Mouse (Mus musculus): Measurements from ENCODE around the gene Arhgap28. TPM values are rescaled to one million over a fixed set of nuclear protein-coding genes. Genes with fewer than 3 reads are reported as not detected.

The Arhgap28 gene
- polyA plus RNA-seq, 1 experiment from 2014 or later, result 5.0 TPM

- Histone ChIP-seq H3K4me3 (ENCODE audit: low read depth, low read length) (no peak overlapping the region), H3K4me2 (ENCODE audit: low read length) (no peak overlapping the region), H3K27me3 (ENCODE audit: control insufficient read depth, insufficient read depth, low read depth, low read length) (no peaks in the 10 kb centered on the region), H3K9ac (ENCODE audit: low read depth, low read length) (no peak overlapping the region), H3K9me3 (replicated peaks; ENCODE audit: control insufficient read depth, low read length, poor library complexity, severe bottlenecking) (no peaks in the 10 kb centered on the region), H3K36me3 (ENCODE audit: control insufficient read depth, insufficient read depth, low read length) (no peaks in the 10 kb centered on the region), H3K4me1 (ENCODE audit: control insufficient read depth, insufficient read depth, low read length) (no peaks in the 10 kb centered on the region), H3K27ac (ENCODE audit: low read length) (no peak overlapping the region)
- WGBS, result 51% methylated on average over 3 of the region's 3 CpGs
- ATAC-seq, result no peak
These were observed 13.2 kb upstream of the Arhgap28 start for GRCm38 (mm10) chr17:68017095-68017494.

DNA sequence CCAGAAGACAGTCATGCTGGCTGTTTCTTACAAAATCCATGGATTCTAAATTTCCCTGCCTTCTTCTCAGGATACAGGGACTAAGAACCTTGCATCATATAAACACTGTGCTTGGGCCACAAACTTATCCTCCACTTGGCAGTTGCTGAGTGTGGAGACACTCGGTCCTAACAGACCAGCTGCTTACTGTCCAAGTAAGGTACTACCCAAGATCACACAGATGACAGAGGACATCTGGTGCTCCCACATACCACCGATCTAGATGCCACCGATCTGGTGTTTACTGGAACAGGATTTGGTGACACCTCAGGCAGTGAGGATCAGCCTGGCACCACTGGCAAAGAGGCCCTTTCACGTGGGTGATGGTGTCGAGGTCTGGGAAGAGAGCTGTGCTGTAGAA, 7.7 kb upstream of the Arhgap28 start:
- no peak overlapping the region for H3K9ac ChIP-seq (ENCODE audit: low read depth, low read length)
- WGBS, result 91% methylated on average over 5 of the region's 5 CpGs
- no peak overlapping the region for H3K4me3 ChIP-seq (ENCODE audit: low read depth, low read length)
- H3K27me3 ChIP-seq (ENCODE audit: control insufficient read depth, insufficient read depth, low read depth, low read length), result no peaks in the 10 kb centered on the region
- H3K27ac ChIP-seq (ENCODE audit: low read length), result no peak overlapping the region
- no peak for ATAC-seq
- no peaks in the 10 kb centered on the region for H3K9me3 ChIP-seq (replicated peaks; ENCODE audit: control insufficient read depth, low read length, poor library complexity, severe bottlenecking)
- H3K4me2 ChIP-seq (ENCODE audit: low read length), result no peak overlapping the region
- no peaks in the 10 kb centered on the region for H3K36me3 ChIP-seq (ENCODE audit: control insufficient read depth, insufficient read depth, low read length)
- no peaks in the 10 kb centered on the region for H3K4me1 ChIP-seq (ENCODE audit: control insufficient read depth, insufficient read depth, low read length)

DNA sequence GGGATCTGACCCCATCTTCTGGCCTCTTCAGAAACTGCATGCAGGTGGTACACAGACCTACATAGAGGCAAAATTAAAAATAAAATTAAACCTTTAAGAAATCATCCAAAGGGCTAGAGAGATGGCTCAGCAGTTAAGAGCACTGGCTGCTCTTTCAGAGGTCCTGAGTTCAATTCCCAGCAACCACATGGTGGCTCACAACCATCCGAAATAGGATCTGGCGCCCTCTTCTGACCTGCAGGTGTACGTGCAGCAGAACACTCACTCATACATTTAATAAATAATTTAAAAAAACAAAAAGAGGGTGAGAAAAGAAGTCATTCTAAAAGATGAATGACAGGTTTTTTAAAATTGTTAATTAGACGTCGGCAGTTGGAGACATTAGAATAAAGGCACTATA, 6.1 kb upstream of the Arhgap28 start:
- WGBS, result 93% methylated on average over 5 of the region's 5 CpGs

DNA sequence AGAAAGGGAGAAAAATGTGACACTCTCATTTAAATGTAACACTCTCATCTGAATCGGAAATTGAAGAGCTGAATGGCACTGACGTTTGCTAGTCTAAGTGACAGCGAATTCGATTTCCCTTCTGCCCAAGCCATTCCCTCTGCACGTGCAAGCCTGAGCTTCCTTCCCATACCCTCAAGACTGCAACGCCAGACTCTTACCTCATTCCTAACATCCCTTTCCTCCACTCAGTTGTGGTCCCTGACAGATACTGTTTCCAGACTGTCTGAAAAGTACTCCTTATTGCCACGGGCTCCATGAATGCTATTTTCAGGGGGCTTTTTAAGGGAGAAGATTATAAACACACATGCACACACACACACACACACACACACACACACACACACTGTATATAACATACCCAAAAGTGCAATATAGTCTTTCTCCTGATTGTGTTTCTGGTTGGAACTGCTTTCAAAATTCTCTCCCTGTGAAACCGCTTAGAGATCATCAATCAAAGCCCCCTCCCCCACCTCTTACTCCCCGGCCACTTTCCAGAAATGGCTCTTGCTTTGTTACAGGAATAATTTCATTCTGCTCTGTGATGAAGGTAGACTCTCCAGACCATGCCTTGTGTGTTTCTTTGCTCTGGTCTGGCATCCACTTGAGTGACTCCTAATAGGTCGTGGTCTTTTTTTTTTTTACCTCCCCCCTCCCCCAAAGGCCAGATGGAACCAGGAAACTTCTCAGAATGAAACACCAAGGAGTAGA, 836 bp upstream of the Arhgap28 start:
- H3K4me2 ChIP-seq (ENCODE audit: low read length), result peak overlapping the region; percentile 80
- H3K9ac ChIP-seq (ENCODE audit: low read depth, low read length), result peak overlapping the region; percentile 70
- H3K27me3 ChIP-seq (ENCODE audit: control insufficient read depth, insufficient read depth, low read depth, low read length), result no peaks in the 10 kb centered on the region
- 8% methylated on average over 10 of the region's 10 CpGs for WGBS
- peak overlapping the region; percentile 63 for H3K27ac ChIP-seq (ENCODE audit: low read length)
- H3K4me3 ChIP-seq (ENCODE audit: low read depth, low read length), result peak overlapping the region; percentile 65
- peak; percentile 70 for ATAC-seq
- no peaks in the 10 kb centered on the region for H3K9me3 ChIP-seq (replicated peaks; ENCODE audit: control insufficient read depth, low read length, poor library complexity, severe bottlenecking)
- peaks cover 10% of the 10 kb centered on the region for H3K4me1 ChIP-seq (ENCODE audit: control insufficient read depth, insufficient read depth, low read length)
- no peaks in the 10 kb centered on the region for H3K36me3 ChIP-seq (ENCODE audit: control insufficient read depth, insufficient read depth, low read length)

More for the DNA sequence above, 6.1 kb upstream of the Arhgap28 start:
- no peak overlapping the region for H3K9ac ChIP-seq (ENCODE audit: low read depth, low read length)
- H3K36me3 ChIP-seq (ENCODE audit: control insufficient read depth, insufficient read depth, low read length), result no peaks in the 10 kb centered on the region
- H3K9me3 ChIP-seq (replicated peaks; ENCODE audit: control insufficient read depth, low read length, poor library complexity, severe bottlenecking), result no peaks in the 10 kb centered on the region
- H3K4me1 ChIP-seq (ENCODE audit: control insufficient read depth, insufficient read depth, low read length), result no peaks in the 10 kb centered on the region; the same call in 1 of the 2 replicates
- H3K4me2 ChIP-seq (ENCODE audit: low read length), result no peak overlapping the region
- H3K27me3 ChIP-seq (ENCODE audit: control insufficient read depth, insufficient read depth, low read depth, low read length), result no peaks in the 10 kb centered on the region
- no peak overlapping the region for H3K4me3 ChIP-seq (ENCODE audit: low read depth, low read length)
- H3K27ac ChIP-seq (ENCODE audit: low read length), result no peak overlapping the region
- no peak for ATAC-seq

DNA sequence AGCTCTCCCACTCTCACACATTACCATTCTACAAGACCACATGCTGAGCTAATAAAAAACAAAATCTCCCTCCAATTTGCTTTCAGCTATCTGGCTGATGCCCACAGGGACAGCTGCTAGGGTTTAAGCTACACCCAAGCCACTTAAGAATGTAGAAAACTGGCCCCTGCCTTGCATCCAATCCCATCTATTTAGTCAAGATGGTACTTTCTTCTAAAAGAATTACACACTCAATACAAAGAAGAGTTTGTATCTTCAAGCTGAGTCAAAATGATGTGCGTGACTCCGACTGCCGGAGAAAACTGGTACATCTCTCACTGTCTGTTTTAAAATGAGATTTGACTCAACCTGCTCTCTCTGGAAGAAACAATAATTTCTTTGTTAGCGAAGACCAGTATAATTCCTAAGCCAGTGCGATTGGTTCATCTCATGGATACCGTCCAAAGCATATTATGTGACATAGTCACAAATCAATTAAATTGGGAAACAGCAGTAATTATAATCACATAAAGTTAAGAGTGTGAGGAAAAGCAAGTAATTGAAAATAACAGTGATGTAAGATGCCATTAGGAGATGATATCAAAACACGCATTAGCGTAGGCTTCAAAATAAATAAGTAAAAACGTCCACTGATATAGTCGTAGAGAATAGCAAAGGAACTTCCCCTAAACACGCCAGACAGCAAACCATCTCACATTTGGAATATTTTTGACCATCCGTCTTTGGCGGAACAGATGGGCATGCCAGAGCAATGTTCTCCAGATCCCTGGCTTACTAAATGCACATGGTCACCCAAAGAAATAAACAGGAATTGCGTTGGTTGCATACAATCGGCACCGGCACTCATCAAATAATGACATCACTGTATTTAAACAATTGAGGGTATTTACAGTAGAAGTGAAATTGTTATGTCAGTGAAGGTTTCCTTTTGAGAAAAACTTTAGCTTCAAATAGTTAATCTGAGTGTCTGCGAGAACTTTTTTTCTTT, 1.0 kb downstream of the Arhgap28 start:
- WGBS, result 42% methylated on average over 17 of the region's 17 CpGs
- ATAC-seq, result no peak
- H3K9me3 ChIP-seq (replicated peaks; ENCODE audit: control insufficient read depth, low read length, poor library complexity, severe bottlenecking), result no peaks in the 10 kb centered on the region
- H3K27me3 ChIP-seq (ENCODE audit: control insufficient read depth, insufficient read depth, low read depth, low read length), result no peaks in the 10 kb centered on the region
- no peak overlapping the region for H3K27ac ChIP-seq (ENCODE audit: low read length)
- H3K4me3 ChIP-seq (ENCODE audit: low read depth, low read length), result peak overlapping the region; percentile 65
- no peaks in the 10 kb centered on the region for H3K36me3 ChIP-seq (ENCODE audit: control insufficient read depth, insufficient read depth, low read length)
- peaks cover 10% of the 10 kb centered on the region for H3K4me1 ChIP-seq (ENCODE audit: control insufficient read depth, insufficient read depth, low read length)
- H3K9ac ChIP-seq (ENCODE audit: low read depth, low read length), result no peak overlapping the region
- peak overlapping the region; percentile 80 for H3K4me2 ChIP-seq (ENCODE audit: low read length)

GRCm38 (mm10) chr17:67999801-68000200, 4.1 kb downstream of the Arhgap28 start:
- H3K36me3 ChIP-seq (ENCODE audit: control insufficient read depth, insufficient read depth, low read length), result no peaks in the 10 kb centered on the region
- no peak overlapping the region for H3K4me2 ChIP-seq (ENCODE audit: low read length)
- H3K4me3 ChIP-seq (ENCODE audit: low read depth, low read length), result no peak overlapping the region
- 64% methylated on average over 8 of the region's 8 CpGs for WGBS
- no peaks in the 10 kb centered on the region for H3K9me3 ChIP-seq (replicated peaks; ENCODE audit: control insufficient read depth, low read length, poor library complexity, severe bottlenecking)
- H3K27ac ChIP-seq (ENCODE audit: low read length), result no peak overlapping the region
- no peaks in the 10 kb centered on the region for H3K27me3 ChIP-seq (ENCODE audit: control insufficient read depth, insufficient read depth, low read depth, low read length)
- H3K9ac ChIP-seq (ENCODE audit: low read depth, low read length), result no peak overlapping the region
- no peak for ATAC-seq
- peaks cover 9% of the 10 kb centered on the region for H3K4me1 ChIP-seq (ENCODE audit: control insufficient read depth, insufficient read depth, low read length)

- Histone ChIP-seq H3K27me3 (ENCODE audit: control insufficient read depth, insufficient read depth, low read depth, low read length) (no peaks in the 10 kb centered on the region), H3K4me2 (ENCODE audit: low read length) (no peak overlapping the region), H3K9ac (ENCODE audit: low read depth, low read length) (no peak overlapping the region), H3K36me3 (ENCODE audit: control insufficient read depth, insufficient read depth, low read length) (no peaks in the 10 kb centered on the region), H3K4me3 (ENCODE audit: low read depth, low read length) (no peak overlapping the region), H3K9me3 (replicated peaks; ENCODE audit: control insufficient read depth, low read length, poor library complexity, severe bottlenecking) (no peaks in the 10 kb centered on the region), H3K27ac (ENCODE audit: low read length) (no peak overlapping the region), H3K4me1 (ENCODE audit: control insufficient read depth, insufficient read depth, low read length) (no peaks in the 10 kb centered on the region)
- WGBS, result 81% methylated on average over 7 of the region's 7 CpGs
- no peak for ATAC-seq
These were observed 7.2 kb downstream of the Arhgap28 start for GRCm38 (mm10) chr17:67996769-67997155.

- Histone ChIP-seq H3K9me3 (replicated peaks; ENCODE audit: control insufficient read depth, low read length, poor library complexity, severe bottlenecking) (no peaks in the 10 kb centered on the region), H3K4me2 (ENCODE audit: low read length) (no peak overlapping the region), H3K4me1 (ENCODE audit: control insufficient read depth, insufficient read depth, low read length) (no peaks in the 10 kb centered on the region), H3K27ac (ENCODE audit: low read length) (no peak overlapping the region), H3K27me3 (ENCODE audit: control insufficient read depth, insufficient read depth, low read depth, low read length) (no peaks in the 10 kb centered on the region), H3K4me3 (ENCODE audit: low read depth, low read length) (no peak overlapping the region), H3K36me3 (ENCODE audit: control insufficient read depth, insufficient read depth, low read length) (no peaks in the 10 kb centered on the region), H3K9ac (ENCODE audit: low read depth, low read length) (no peak overlapping the region)
- no peak for ATAC-seq
- WGBS, result 14% methylated on average over 14 of the region's 14 CpGs
These were observed 7.7 kb downstream of the Arhgap28 start for GRCm38 (mm10) chr17:67996097-67996768.
